Mouse (Mus musculus): Measurements from ENCODE around the gene Mylk. TPM values are rescaled to one million over a fixed set of nuclear protein-coding genes. Genes with fewer than 3 reads are reported as not detected.

Gene Mylk
- 45.1 TPM for polyA plus RNA-seq (2014; fragmentation: Illumina TruSeq; extraction: RNeasy Lipid Tissue Mini Kit (QIAGEN cat#74804); ENCODE audit: insufficient read depth, low read depth, low replicate concordance)

GRCm38 (mm10) chr16:34745065-34745585 is at the start of gene Mylk:
Gene Mylk (plus strand): TSS chr16:34745210.

DNA sequence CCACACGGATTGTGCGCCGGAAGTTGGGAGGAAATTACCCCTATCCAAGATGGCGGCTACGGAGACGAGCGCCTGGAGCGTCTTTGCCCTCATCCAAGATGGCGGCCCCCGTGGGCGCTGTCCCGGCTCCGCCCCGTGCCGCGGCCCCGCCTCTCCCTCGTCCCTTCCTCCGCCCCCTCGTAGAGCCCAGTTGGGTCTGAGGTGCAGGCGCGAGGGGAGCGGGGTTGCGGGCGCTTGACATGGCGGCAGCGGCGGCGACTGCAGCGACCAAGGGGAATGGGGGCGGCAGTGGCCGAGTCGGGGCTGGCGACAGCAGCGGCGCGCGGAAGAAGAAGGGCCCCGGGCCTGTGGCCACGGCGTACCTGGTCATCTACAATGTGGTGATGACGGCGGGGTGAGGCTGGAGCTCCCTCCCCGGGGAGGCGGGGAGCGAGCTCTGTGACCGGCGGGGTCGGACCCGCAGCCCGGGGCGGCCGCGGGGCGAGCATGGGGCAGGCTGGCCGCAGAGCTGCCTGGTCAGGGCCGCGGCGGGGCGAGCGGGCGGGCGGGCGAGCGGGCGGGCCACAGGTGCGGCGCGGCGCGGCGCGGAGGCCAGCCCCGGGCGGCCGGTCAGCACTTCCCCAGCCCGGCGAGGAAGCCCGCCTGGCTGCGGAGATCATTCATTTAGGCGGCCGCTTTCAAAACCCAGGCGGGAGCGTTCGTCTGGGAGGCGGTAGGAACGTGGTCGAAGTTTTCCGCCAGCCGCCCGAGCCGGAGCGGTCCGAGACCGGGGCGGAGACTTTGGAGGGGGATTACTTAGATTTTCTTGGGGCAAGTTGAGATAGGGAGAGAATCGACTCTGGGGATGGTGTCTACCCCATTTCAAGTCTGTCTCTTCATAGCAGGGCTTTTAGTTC is 277.5 kb downstream of the Mylk start, which contains the start of gene Hacd2:
Gene Hacd2, plus strand, starts transcription at position 187 of the 896 bp plus-strand sequence.

Other genes with a start within 250 kb of the Mylk start
- gene Kalrn, start 171.7 kb upstream of the Mylk start, polyA plus RNA-seq (2014; fragmentation: Illumina TruSeq; extraction: RNeasy Lipid Tissue Mini Kit (QIAGEN cat#74804); ENCODE audit: insufficient read depth, low read depth, low replicate concordance) = 5.3 TPM
- gene Ropn1, start 95.3 kb upstream of the Mylk start, polyA plus RNA-seq (2014; fragmentation: Illumina TruSeq; extraction: RNeasy Lipid Tissue Mini Kit (QIAGEN cat#74804); ENCODE audit: insufficient read depth, low read depth, low replicate concordance) = not detected
- 1.3 TPM for gene Ccdc14, start 54.6 kb upstream of the Mylk start, polyA plus RNA-seq (2014; fragmentation: Illumina TruSeq; extraction: RNeasy Lipid Tissue Mini Kit (QIAGEN cat#74804); ENCODE audit: insufficient read depth, low read depth, low replicate concordance)

All from lung, adult 10 weeks (tissue).